Mouse (Mus musculus) fibroblast of lung, adult 2 months (primary cell): ENCODE results near the gene Pde6g.

Experiments
- DNase-seq: peaks from one replicate; pipeline ENCODE4 v3.0.0-alpha.2; 2011; ENCODE audit warnings: low read depth

Gene Pde6g

DNA sequence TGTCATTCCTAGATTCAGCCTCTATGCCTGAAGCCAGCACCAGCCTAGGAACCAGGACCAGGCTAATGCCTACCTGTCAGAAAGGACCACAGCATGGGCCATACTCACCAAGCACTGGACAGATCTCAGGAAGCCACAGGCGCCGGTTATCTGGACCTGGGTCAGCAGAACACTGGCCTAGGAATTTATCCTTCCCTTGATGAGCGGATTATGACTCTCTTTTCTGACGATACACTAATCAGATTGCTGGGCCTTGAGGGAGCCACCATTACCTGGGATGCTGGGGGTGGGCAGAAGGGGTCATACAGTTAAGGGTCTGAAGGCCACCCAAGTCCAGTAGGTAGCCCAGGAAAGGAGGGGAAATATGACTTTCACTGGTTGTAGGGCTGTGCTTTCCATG lies at the start of gene Pde6g:
Pde6g (minus strand) TSS at position 195 of the 400 bp plus-strand sequence.
- no peak for DNase-seq

DNA sequence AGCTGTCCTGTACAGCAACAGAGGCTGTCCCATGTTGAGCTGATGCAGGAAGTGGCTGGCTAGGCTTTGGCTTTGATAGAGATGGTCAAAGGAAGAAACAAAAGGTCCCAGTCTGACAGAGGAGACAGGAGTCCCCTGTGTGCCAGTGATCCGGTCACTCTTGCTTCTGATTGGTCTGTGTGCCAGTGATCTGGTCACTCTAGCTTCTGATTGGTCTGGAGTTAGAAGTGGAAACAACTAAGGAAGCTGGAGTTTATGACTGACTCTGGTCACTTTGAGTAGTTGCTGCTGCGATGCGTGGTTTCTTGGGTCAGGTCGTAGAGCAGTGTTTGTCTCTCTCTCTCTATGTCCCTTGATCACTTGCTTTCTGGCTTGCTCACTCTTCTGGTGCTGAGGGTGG lies 48.4 kb upstream of the Pde6g start:
- no peak for DNase-seq

DNA sequence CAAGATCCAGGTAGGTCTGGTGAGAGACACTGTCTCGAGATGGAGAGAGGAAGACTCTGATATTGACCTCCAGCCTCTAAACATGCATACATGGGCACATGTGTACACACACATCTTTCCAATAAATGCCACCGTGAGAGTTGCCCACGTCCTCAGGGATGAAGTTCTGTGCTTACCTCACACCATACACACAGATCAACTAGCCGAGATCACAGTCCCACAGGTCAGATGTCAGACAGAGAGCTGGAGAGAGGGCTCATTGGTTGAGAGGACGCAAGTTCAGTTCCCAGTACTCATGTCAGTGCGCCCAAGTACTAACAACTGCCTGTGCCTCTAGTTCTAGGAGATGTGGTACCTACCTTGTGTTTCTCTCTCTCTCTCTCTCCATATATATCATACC lies 47.7 kb upstream of the Pde6g start:
- DNase-seq: no peak

DNA sequence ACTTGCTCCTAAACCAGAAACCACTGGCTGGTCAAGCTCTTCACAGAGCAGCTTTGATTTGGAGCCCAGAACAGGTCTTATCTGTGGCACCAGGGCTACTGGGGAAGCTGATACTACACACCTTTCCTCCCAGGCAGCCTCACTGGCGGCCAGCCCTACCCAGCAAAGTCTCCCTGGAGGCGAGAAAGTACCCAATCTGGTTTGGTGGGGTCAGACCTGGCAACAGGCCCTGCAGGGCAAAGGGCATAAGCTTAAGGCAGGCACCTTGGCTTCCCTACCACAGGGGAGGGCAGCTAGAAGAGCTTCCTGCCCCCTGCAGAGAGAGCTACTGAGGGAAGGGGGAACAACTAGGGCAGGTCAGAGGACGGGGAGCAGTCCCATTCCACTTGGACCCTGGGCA lies 47.1 kb upstream of the Pde6g start:
- no peak for DNase-seq

DNA sequence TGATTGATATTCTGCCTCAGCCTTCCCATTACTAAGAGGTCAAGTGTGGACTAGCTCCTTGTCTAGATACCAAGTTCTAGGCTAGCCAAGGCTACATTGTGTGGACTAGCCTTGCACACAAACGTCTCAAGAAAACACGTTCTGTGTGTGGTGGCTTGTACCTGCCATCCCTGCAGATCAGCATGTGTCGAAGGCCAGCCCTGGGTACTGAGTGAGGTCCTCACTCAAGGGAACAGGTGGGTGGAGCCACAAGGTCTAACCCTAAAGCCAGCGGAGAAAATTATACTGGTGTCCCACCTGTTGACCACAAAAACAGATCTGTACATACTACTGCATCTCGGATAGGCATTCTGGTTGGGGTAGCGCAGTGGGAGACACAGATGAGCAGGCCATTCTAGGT lies 46.6 kb upstream of the Pde6g start:
- no peak for DNase-seq

DNA sequence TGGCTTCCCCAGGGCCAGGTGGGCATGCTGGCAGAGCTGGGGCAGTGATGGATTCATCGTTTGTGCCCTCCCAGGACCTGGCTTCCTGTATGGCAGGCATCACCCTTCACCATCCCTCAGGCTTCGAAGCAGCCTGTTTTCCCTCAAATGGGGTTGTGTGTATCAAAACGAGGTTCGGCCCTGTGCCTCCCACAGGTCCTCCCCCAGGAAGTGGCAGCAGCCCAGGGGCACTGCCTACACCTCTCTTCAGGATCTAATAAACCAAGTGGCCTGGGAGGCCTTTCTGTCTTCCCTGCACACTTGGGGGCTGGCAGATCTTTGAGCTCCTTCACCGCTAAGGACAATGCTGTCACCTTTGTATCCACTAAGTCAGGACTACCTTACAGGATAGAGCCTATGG lies 45.6 kb upstream of the Pde6g start:
- no peak for DNase-seq

DNA sequence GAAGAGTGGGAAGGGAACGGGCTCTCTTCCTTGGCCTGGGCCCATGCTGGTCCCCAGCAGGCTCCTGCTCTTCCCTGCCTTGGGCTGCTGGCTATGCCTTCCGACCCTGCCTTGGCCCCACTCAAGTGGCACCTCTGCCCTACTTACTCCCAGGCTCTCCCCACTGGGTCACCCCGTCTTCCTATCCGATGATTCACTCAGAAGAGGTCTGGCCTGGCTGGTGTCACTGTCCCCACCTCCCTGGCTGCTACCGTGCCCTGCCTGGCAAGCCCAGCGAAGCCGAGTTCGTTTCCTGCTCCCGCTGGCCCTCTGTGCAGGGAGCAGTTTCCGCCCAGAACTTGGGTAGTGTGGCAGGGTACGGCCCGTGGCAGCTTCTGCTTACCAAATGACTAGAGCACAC lies 44.9 kb upstream of the Pde6g start:
- no peak for DNase-seq

DNA sequence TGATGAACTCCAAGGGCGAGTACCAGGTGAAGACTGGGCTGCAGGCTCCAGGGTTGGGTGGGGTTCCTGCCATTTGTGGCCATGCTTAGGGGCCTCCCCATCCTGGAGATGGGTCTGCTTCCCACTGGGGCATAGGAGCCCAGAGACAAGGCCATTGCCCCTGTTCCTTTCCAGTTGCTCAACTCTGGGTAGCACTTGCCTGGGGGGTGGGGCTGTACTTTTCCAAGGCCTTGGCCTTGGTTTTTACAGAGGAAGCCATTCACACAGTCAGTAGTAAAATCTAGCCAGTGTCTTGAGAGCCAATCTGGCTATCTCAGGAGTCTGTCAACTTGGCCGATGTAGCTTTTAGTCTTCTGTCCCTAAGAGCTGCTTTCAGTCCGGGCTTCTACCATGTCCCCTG lies 44.1 kb upstream of the Pde6g start:
- no peak for DNase-seq

DNA sequence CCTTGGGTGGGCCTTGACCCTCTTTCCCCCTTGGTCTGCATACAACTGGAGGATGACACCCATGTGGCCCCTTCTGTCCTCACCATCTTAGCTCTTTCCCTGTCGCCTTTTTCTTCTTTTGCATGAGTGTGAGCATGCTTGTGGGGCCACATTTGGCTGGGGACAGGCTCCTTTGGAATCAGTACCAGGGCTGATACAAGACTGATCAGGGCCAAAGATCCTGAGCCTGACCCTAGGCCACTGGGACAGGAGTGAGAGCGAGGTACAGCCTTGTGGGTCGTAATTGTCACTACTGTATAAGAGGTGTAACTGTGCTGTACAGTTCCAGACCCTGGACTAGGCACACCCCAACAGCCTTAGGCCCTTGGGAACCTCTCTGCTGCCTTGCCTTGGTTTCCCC lies 40.6 kb upstream of the Pde6g start:
- DNase-seq: no peak

DNA sequence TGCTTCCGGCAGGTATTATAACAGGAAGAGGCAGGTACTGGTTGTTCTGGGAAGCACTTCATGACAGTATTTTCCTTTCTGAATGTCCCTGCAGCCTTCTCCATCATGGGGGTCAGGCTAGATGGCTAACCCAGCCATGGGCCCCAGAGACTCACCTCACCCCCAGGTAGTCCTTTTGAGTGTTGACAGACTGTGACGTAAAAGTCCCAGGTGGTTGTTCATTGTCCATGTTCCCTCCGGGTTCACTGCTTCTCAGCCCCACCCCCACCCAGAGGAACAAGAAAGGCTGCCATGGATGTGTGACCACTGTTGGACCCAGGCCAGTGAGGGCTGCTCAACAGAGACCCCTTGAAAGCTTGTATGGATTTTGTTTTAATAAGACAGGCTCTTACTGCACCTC lies 40.1 kb upstream of the Pde6g start:
- no peak for DNase-seq

DNA sequence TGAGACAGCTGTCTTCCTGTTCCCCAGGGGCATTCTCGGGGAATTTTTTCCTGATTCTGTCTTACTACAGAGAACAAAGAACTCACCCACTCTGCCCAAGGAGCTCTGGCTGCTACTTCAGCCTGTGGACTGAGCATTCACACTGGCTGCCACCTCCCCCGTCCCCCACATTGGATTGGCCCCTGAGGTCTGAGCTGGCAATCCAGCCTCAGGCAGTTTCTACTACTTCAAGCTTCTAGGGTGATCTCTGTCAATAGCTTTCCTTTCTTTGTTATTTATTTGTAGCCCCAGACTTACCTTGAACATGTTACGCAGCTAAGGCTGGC lies 39.5 kb upstream of the Pde6g start:
- no peak for DNase-seq

DNA sequence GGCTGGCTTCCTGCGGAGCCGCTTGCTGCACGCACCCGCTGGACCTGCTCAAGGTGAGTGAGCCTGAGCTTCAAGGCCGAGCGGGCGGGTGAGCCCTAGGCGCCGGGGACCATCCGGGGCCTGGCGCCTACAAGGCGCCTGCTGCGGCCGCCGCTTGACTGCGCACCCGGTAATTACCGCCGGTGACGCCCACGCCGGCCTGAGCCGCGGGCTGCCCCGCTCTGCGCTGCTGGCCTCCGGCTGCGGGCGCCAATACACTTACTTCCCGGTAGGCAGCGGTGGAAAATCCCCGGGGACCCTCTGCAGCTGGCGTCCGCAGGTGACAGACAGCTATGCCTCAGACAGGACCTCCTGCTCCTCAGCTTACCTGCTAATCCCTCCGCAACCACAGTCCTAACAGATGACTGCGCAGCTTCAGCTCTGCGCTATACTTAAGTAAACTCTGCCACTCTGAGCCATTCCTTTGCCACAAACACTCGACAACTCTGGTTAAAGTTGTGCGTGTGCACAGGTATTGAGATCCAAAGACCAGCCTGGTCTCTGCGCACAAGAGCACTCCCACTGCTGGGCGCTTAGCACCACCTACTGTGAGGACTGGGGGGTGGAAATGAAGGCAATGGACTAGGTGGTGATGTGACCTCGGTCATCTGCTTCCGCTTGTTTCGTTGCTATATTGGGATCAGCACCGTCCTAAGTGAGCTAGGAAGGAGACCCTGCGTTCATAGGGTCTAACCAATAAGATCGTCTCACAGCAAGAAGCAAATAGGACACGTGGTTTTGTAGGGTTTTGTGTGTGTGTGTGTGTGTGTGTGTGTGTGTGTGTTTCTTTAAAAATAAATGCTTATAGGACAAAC lies 39.0 kb upstream of the Pde6g start:
- DNase-seq: no peak

DNA sequence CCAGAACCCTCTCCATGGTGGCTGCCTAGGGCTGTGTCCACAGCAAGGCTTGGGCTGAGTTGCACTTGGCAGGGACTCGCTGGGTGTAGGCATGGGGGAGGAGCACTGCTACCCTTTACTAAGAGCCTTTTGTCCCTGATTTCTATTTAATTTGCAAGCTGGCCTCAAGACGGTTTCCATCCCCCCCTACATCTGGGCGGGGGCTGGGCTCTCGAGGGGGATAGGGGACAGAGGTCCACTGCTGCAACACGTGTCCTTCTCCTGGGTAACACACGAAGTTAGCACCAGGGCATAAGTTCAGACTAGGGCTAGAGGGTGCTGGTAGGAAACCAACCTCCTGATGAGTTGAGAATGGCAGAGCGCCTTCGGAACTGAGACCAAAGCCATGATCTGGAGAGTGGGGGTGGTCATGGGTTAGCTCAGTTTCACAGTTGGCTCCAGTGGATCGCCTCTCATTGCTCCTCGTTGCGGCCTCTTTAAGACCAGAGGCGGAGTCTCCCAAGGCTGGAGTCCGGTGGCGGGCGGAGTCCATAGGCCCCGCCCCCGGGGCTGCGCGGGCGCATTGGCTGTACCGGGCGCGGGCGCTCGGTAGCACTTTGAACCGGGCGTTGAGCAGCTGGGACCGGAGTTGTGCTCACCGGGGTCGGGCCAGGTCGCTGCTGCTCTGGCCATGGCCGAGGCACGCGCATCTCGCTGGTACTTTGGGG lies 38.2 kb upstream of the Pde6g start, which contains the start of gene Slc25a10:
Slc25a10 (plus strand) TSS at position 524 of the 707 bp plus-strand sequence.
- DNase-seq: peak; percentile 61

DNA sequence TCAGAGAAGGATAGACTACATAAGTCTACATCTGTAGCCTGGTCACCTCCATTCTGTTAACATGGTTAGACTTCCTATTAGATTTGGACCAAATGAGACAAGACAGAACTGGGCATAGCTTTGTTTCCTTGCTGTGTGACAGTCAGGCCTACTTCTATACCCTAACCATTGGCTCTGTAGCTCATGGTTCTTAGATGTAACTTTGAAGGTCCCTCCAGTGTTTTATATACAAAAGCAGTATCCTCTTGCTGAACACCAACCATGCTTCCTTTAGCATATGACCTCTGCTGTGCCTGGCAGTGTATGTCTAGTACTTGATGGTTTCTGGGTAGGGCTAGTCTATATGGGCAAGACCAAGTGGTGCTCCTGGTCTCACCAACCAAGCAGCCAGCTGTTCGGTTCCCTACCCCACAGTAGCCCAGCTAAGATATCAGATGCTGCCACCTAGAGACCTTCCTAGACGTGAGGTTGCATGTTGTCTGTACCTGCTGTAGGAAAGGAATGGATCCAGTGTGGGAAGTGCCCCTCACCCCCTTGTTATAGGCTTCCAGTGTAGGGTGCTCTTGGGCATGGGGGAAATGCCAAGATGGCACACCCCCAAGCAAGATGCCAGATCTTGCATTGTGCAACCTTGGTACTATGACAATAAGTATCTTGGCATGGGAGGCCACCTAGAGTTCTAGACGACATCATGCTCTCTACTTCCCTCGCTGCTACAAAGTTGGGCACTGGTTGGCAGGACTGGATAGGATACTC lies 37.2 kb upstream of the Pde6g start:
- no peak for DNase-seq

DNA sequence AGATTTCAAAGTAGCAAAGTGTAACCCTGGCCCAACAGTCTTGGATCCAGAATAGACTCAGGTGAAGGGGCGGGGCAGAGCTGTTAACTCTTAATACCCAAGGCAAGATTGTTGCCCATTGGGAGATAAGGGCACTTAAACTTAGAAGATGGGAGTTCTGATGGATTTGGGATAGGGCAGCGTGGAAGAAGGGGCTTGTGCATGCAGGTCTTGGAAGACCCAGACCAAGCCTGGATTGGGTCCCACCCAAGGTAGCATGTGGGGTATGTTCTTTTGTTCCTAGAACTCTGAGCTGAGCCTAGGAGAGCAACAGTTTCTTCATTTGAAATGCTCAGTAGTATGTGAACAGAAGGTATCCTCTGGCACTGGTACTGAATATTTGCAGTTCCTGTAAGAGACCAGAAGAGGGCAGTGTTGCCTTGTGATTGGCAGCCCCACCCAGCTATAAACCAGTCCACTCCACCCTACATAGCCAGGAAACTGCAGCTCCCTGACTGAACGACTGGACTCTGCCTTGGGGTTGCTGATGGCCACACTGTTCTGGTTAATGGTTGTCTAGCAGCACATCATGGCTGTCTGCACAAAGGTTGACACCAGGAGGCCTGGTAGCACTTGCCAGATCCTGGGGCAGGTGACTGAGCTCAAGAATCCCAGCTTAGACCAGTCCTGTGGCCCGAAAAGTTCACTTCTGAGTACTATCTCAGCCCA lies 35.9 kb upstream of the Pde6g start:
- peak; percentile 54 for DNase-seq

DNA sequence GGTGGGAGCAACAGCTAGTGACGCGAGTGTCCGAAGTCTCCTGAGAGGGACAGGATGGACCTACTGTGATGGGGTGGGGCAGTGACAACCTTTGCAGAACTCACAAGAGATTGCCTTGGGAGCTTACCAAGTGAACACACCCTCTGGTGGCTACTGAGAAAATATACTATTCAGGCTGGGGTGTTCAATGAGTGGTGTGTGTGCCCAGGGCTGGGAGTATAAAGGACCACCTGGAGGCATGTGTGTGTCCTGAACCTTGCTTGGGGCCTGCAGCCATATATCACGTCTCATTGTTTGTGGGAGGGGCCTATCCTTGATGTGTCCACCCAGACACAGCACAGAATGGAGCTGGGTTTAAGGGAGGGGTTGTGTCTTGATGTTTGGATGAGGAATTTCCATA lies 35.2 kb upstream of the Pde6g start:
- no peak for DNase-seq

DNA sequence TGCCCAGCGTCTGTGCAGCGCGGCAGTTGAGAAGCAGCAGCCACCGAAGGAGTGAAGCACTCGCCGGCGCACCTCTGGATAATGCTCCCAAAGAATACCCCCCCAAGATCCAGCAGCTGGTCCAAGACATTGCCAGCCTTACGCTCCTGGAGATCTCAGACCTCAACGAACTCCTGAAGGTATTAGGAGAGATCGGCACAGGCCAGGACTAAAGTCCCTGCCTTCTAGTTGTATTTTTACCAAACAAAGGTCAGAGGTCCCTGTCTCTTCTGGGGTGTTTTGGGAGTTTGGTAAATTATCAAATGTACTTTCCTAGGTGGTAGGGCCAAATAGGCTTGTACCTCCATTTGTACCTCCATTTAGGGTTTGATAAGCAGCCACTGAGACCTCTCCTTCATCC lies 32.0 kb upstream of the Pde6g start:
- DNase-seq: no peak

DNA sequence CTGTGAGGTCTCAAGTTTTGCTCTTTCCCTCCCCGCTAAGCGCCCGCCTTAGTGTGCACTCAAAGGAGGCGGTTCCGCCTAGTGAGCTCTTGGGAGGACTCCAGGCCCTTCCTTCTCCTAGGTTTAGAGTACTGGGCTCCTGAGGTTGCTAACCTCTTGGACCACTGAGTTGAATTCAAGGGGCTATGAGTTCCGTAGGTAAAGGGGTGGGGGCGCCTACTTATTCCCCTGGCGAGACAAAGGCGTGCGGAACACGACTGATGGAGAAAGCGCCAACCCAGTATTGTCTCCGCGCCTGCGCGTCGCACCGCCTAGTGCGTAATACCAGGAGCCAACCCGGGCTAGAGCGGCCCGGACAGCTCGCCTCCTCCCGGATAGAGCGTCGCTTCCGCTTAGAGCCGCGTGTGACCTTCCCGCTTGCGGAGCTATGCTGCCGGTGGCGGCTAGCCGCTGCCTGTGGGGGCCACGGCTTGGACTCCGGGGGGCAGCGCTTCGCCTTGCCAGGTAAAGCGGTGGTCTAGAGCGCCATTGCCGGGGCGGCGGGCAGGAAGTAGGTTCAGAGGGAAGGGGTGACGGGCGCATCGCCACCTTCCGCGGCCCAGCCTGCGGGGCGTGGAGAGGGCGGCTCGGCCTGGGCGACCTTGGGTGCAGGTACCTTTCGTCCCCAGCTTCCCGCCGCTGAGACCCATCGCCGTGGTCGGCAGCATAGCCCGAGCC lies 31.1 kb upstream of the Pde6g start, which contains the start of gene Mrpl12:
Mrpl12 (plus strand) TSS at position 349 of the 717 bp plus-strand sequence.
- peak; percentile 79 for DNase-seq

DNA sequence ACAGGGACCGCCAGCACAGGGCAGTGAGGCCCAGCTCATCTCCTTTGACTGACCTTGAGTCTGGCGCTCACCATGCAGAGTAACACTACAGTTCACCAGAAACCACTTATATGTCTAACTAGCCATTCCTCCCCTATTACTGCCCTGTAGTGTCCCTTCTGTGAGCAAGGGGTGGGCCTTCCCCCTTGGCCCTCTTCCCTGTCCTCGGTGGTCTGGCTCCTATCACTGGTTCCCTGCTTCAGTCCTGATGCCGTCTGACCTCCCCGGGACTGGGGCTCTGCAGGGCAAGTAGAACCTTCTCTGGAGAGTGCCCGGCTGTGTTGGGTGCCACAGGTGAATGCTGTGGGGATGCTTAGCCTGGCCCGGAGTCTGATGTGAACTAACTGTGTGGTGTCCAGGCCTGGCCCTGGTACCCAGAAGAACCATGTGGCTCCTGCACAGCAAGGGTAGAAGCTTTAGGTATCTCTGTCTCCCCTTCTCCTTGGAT lies 30.2 kb upstream of the Pde6g start:
- no peak for DNase-seq

DNA sequence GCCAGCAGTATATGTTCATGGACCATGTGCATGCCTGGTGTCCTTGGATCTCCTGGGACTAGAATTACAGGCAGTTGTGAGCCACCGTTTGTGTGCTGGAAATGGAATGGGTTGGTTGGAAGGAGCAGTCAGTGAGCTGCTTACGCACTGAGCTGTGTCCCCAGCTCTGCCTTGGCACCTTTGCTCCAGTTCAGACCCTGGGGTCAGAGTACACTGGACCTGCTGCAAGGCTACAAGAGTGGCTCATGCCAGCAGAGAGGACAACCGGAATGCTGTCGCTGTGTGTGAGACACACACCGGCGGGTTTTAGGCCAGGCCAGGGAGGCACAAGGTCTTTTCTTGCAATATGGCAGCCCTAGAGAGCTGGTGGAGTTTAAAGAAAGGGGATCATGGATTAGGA lies 18.8 kb upstream of the Pde6g start:
- no peak for DNase-seq

DNA sequence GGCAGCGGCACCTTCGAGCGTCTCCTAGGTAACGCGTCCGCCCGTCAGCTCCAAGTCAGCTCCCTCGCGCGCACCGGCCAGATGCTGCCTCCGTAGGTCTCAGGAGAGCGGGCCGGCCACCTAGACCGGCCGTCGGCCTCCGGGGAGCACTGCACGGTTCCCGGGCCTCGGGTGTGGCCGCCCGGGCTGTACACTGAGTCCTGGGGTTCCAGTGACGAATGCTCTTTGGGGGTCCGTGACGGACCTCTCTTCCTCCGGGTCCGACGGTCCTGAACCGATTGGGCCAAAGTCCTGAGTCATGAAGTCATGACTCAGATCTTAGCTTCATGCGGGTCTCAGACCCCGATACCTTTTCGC lies 14.4 kb upstream of the Pde6g start:
- DNase-seq: no peak
